Mouse (Mus musculus): ENCODE results near the gene Sult6b1. TPM values are rescaled to one million over a fixed set of nuclear protein-coding genes. Genes with fewer than 3 reads are reported as not detected.

Sult6b1 gene
- polyA plus RNA-seq (2014; fragmentation: Illumina TruSeq; extraction: RNeasy Lipid Tissue Mini Kit (QIAGEN cat#74804); ENCODE audit: insufficient read depth, low read depth, low replicate concordance) = not detected

GRCm38 (mm10) chr17:78906892-78907291 is at the start of gene Sult6b1:
TSS of gene Sult6b1 (minus strand) at chr17:78906992.

GRCm38 (mm10) chr17:78936466-78937228 is 29.9 kb upstream of the Sult6b1 start, which contains the start of the genes Cebpz and Ndufaf7:
TSS of gene Cebpz (minus strand) at chr17:78937066.
TSS of gene Ndufaf7 (plus strand) at chr17:78937136.

GRCm38 (mm10) chr17:78916369-78916813 is 9.6 kb upstream of the Sult6b1 start, which contains the start of gene Cebpzos:
TSS of gene Cebpzos (plus strand) at chr17:78916500.

GRCm38 (mm10) chr17:78882401-78883112 is 24.2 kb downstream of the Sult6b1 start, which contains the start of gene Eif2ak2:
TSS of gene Eif2ak2 (minus strand) at chr17:78882573.

GRCm38 (mm10) chr17:78834856-78835835 is 71.6 kb downstream of the Sult6b1 start, which contains the start of the genes Heatr5b and Gpatch11:
TSS of gene Heatr5b (minus strand) at chr17:78835364.
TSS of gene Gpatch11 (plus strand) at chr17:78835567.

Other genes starting within 250 kb of the Sult6b1 start
- gene Strn, start 169.8 kb downstream of the Sult6b1 start, polyA plus RNA-seq (2014; fragmentation: Illumina TruSeq; extraction: RNeasy Lipid Tissue Mini Kit (QIAGEN cat#74804); ENCODE audit: insufficient read depth, low read depth, low replicate concordance) = 4.1 TPM
- gene Heatr5b, start 71.6 kb downstream of the Sult6b1 start, polyA plus RNA-seq (2014; fragmentation: Illumina TruSeq; extraction: RNeasy Lipid Tissue Mini Kit (QIAGEN cat#74804); ENCODE audit: insufficient read depth, low read depth, low replicate concordance) = 9.7 TPM
- gene Gpatch11, start 71.4 kb downstream of the Sult6b1 start, polyA plus RNA-seq (2014; fragmentation: Illumina TruSeq; extraction: RNeasy Lipid Tissue Mini Kit (QIAGEN cat#74804); ENCODE audit: insufficient read depth, low read depth, low replicate concordance) = 13.7 TPM
- gene Eif2ak2, start 24.4 kb downstream of the Sult6b1 start, polyA plus RNA-seq (2014; fragmentation: Illumina TruSeq; extraction: RNeasy Lipid Tissue Mini Kit (QIAGEN cat#74804); ENCODE audit: insufficient read depth, low read depth, low replicate concordance) = 5.6 TPM
- 45.2 TPM for gene Cebpzos, start 9.5 kb upstream of the Sult6b1 start, polyA plus RNA-seq (2014; fragmentation: Illumina TruSeq; extraction: RNeasy Lipid Tissue Mini Kit (QIAGEN cat#74804); ENCODE audit: insufficient read depth, low read depth, low replicate concordance)
- gene Cebpz, start 30.1 kb upstream of the Sult6b1 start, polyA plus RNA-seq (2014; fragmentation: Illumina TruSeq; extraction: RNeasy Lipid Tissue Mini Kit (QIAGEN cat#74804); ENCODE audit: insufficient read depth, low read depth, low replicate concordance) = 19.1 TPM
- gene Ndufaf7, start 30.1 kb upstream of the Sult6b1 start, polyA plus RNA-seq (2014; fragmentation: Illumina TruSeq; extraction: RNeasy Lipid Tissue Mini Kit (QIAGEN cat#74804); ENCODE audit: insufficient read depth, low read depth, low replicate concordance) = 29.8 TPM
- 18.0 TPM for gene Prkd3, start 113.8 kb upstream of the Sult6b1 start, polyA plus RNA-seq (2014; fragmentation: Illumina TruSeq; extraction: RNeasy Lipid Tissue Mini Kit (QIAGEN cat#74804); ENCODE audit: insufficient read depth, low read depth, low replicate concordance)
- gene Qpct, start 144.9 kb upstream of the Sult6b1 start, polyA plus RNA-seq (2014; fragmentation: Illumina TruSeq; extraction: RNeasy Lipid Tissue Mini Kit (QIAGEN cat#74804); ENCODE audit: insufficient read depth, low read depth, low replicate concordance) = 11.4 TPM

Data from lung, adult 10 weeks (tissue).